Mouse (Mus musculus): Measurements from ENCODE around the gene Gm19345. TPM values are rescaled to one million over a fixed set of nuclear protein-coding genes. Genes with fewer than 3 reads are reported as not detected.

Gene Gm19345
- total RNA-seq (2023): not detected

GRCm38 (mm10) chr7:19851858-19852570 is at the start of gene Gm19345:
Gene Gm19345 (plus strand): TSS chr7:19852003.

GRCm38 (mm10) chr7:19822604-19823058 is 29.2 kb upstream of the Gm19345 start, which contains the start of gene Bcl3:
Gene Bcl3 (minus strand): TSS chr7:19822770.

GRCm38 (mm10) chr7:19861199-19861598 is 9.4 kb downstream of the Gm19345 start, which contains the start of gene Ceacam16:
Gene Ceacam16 (minus strand): TSS chr7:19861299.

GRCm38 (mm10) chr7:19887849-19888248 is 36.0 kb downstream of the Gm19345 start, which contains the start of gene Ceacam19:
Gene Ceacam19 (minus strand): TSS chr7:19887965.

Other genes with a start within 250 kb of the Gm19345 start
- gene Clasrp, start 247.5 kb upstream of the Gm19345 start, total RNA-seq (2023): 10 to 100 TPM; 85.5 to 85.6 TPM
- 10 to 100 TPM; 50.3 to 55.7 TPM for gene Relb, start 222.6 kb upstream of the Gm19345 start, total RNA-seq (2023)
- 10 to 100 TPM; 80.3 to 82.2 TPM for gene Clptm1, start 187.0 kb upstream of the Gm19345 start, total RNA-seq (2023)
- not detected for gene Apoc2, start 174.1 kb upstream of the Gm19345 start, total RNA-seq (2023)
- gene Gm44805, start 170.6 kb upstream of the Gm19345 start, total RNA-seq (2023): not detected
- not detected for gene Apoc4, start 170.5 kb upstream of the Gm19345 start, total RNA-seq (2023)
- 1 to 10 TPM in 1 of 2 experiments, not detected in 1; 1.7 TPM for gene Apoc1, start 159.3 kb upstream of the Gm19345 start, total RNA-seq (2023)
- gene Apoe, start 152.8 kb upstream of the Gm19345 start, total RNA-seq (2023): 10 to 100 TPM; 28.3 to 31.4 TPM
- 10 to 100 TPM; 55.3 to 66.2 TPM for gene Tomm40, start 136.6 kb upstream of the Gm19345 start, total RNA-seq (2023)
- under 1 TPM in 1 of 2 experiments, not detected in 1; 0.38 TPM for gene Nectin2, start 101.5 kb upstream of the Gm19345 start, total RNA-seq (2023)
- gene Bcam, start 81.0 kb upstream of the Gm19345 start, total RNA-seq (2023): under 1 TPM in 1 of 2 experiments, not detected in 1; 0.24 TPM
- not detected for gene Cblc, start 55.2 kb upstream of the Gm19345 start, total RNA-seq (2023)
- gene Bcl3, start 29.2 kb upstream of the Gm19345 start, total RNA-seq (2023): 10 to 100 TPM; 29.5 to 32.2 TPM
- gene Ceacam16, start 9.3 kb downstream of the Gm19345 start, total RNA-seq (2023): under 1 TPM; 0.36 to 0.90 TPM
- not detected for gene Ceacam19, start 36.0 kb downstream of the Gm19345 start, total RNA-seq (2023)
- gene Pvr, start 69.2 kb downstream of the Gm19345 start, total RNA-seq (2023): 10 to 100 TPM; 69.4 to 80.7 TPM
- 1 to 10 TPM; 3.4 to 6.3 TPM for gene Igsf23, start 98.8 kb downstream of the Gm19345 start, total RNA-seq (2023)
- gene Ceacam20, start 113.4 kb downstream of the Gm19345 start, total RNA-seq (2023): not detected
- not detected for gene Nlrp9b, start 139.5 kb downstream of the Gm19345 start, total RNA-seq (2023)
- gene Vmn1r91, start 247.7 kb downstream of the Gm19345 start, total RNA-seq (2023): not detected